Mouse (Mus musculus) liver, adult 2 months (tissue): Measurements from ENCODE around the gene Rims4. TPM values are rescaled to one million over a fixed set of nuclear protein-coding genes. Genes with fewer than 3 reads are reported as not detected.

ENCODE experiments used
- DNase-seq: peaks from one replicate; pipeline ENCODE4 v3.0.0-alpha.2; 2011; ENCODE audit warnings: low read depth, low spot score; ENCODE audit errors: extremely low read depth
- H3K27ac ChIP-seq: fragments of 200-500 bp; replicated peaks from 2 replicates; pipeline ENCODE4 v1.5.1; 2012; ENCODE audit warnings: low read depth, mild to moderate bottlenecking, control low read depth, inconsistent platforms, low read length; ENCODE audit not compliant: insufficient read depth
- H3K27me3 ChIP-seq: fragments of 200-500 bp; 2 replicates; pipeline ENCODE4 v1.6.1; 2012; ENCODE audit warnings: mild to moderate bottlenecking, moderate library complexity, low read length, inconsistent platforms; ENCODE audit not compliant: control insufficient read depth, insufficient read depth
- H3K36me3 ChIP-seq: fragments of 200-500 bp; 2 replicates; pipeline ENCODE4 v1.6.1; 2012; ENCODE audit warnings: low read length, inconsistent platforms; ENCODE audit not compliant: control insufficient read depth, insufficient read depth
- H3K4me1 ChIP-seq: fragments of 200-500 bp; 2 replicates; pipeline ENCODE4 v1.6.1; 2011; ENCODE audit warnings: low read length; ENCODE audit not compliant: control insufficient read depth, insufficient read depth
- H3K4me3 ChIP-seq: fragments of 200-500 bp; 2 replicates; pipeline ENCODE4 v1.5.1; 2011; ENCODE audit warnings: low read depth, mild to moderate bottlenecking, control low read depth, low read length, moderate library complexity; ENCODE audit not compliant: insufficient read depth
- H3K79me2 ChIP-seq: fragments of 200-500 bp; 2 replicates; pipeline ENCODE4 v1.6.1; 2012; ENCODE audit warnings: inconsistent platforms, mild to moderate bottlenecking, low read length, moderate library complexity; ENCODE audit not compliant: control insufficient read depth, insufficient read depth
- H3K9ac ChIP-seq: fragments of 200-500 bp; 2 replicates; pipeline ENCODE4 v1.6.1; 2012; ENCODE audit warnings: low read depth, mild to moderate bottlenecking, control low read depth, inconsistent platforms, low read length
- CTCF ChIP-seq: fragments of 200-500 bp; IDR thresholded peaks from 2 replicates; pipeline ENCODE4 v1.5.1; 2011; ENCODE audit warnings: low read depth, low read length, control low read depth
- POLR2A ChIP-seq: fragments of 200-500 bp; IDR thresholded peaks from 2 replicates; pipeline ENCODE4 v1.6.1; 2011; ENCODE audit warnings: low read length, control low read depth; ENCODE audit not compliant: insufficient read depth; ENCODE audit errors: extremely low read depth
- WGBS: fragments of 180-500 bp; shearing (Covaris S2); methylation state at CpG from one replicate; pipeline ENCODE4 v1.1.7; 2018; 5-methylcytosine and 5-hydroxymethylcytosine counted together
- polyA plus RNA-seq: library from polyadenylated mRNA; depleted of rRNA; stranded (reverse); fragments of >200 nt; gene quantifications from 2 replicates; pipeline ENCODE4 v1.2.3, GENCODE M21; 2012
- total RNA-seq: library from RNA; depleted of rRNA; stranded (reverse); fragments of >200 nt; gene quantifications from 2 replicates; pipeline ENCODE4 v1.2.3, GENCODE M21; 2014

Rims4 gene
- total and polyA plus RNA-seq, 2 experiments: 0.02 to 0.09 TPM

DNA sequence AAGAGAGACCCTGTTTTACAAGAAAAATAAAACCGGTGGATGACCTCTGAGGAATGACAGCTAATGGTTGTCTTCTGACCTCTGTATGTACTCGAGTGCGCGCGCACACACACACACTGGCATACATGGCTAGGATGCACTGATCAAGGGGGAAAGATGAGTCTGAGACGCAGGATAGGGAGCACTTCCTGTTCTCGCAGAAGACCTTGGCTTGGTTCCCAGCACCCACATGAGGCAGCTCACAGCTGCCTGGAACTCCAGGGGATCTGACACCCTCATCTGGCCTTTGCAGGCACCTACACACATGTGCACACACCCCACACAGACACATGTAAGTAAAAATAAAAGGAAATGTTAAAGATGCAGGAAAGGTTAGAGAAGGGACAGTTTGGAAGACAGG, 21.5 kb downstream of the Rims4 start:
- TF ChIP-seq POLR2A (no peak), CTCF (no peak)
- no peaks in the 10 kb centered on the region for H3K4me1 ChIP-seq
- whole genome bisulfite sequencing: 91% methylated on average over 7 of the region's 7 CpGs
- H3K4me3 ChIP-seq: no peak overlapping the region
- H3K27me3 ChIP-seq: no peaks in the 10 kb centered on the region
- H3K36me3 ChIP-seq: no peaks in the 10 kb centered on the region
- H3K9ac ChIP-seq: no peak overlapping the region
- no peak for DNase-seq
- H3K79me2 ChIP-seq: no peaks in the 10 kb centered on the region
- H3K27ac ChIP-seq: no peak overlapping the region

- Histone ChIP-seq H3K4me1 (no peaks in the 10 kb centered on the region), H3K4me3 (no peak overlapping the region), H3K9ac (no peak overlapping the region), H3K27me3 (no peaks in the 10 kb centered on the region), H3K36me3 (no peaks in the 10 kb centered on the region), H3K27ac (no peak overlapping the region), H3K79me2 (no peaks in the 10 kb centered on the region)
- no peak for TF ChIP-seq CTCF
- TF ChIP-seq POLR2A: no peak
- DNase-seq: no peak
- 76% methylated on average over 2 of the region's 2 CpGs for WGBS
Observed at GRCm38 (mm10) chr2:163895156-163895555, 23.3 kb downstream of the Rims4 start.

DNA sequence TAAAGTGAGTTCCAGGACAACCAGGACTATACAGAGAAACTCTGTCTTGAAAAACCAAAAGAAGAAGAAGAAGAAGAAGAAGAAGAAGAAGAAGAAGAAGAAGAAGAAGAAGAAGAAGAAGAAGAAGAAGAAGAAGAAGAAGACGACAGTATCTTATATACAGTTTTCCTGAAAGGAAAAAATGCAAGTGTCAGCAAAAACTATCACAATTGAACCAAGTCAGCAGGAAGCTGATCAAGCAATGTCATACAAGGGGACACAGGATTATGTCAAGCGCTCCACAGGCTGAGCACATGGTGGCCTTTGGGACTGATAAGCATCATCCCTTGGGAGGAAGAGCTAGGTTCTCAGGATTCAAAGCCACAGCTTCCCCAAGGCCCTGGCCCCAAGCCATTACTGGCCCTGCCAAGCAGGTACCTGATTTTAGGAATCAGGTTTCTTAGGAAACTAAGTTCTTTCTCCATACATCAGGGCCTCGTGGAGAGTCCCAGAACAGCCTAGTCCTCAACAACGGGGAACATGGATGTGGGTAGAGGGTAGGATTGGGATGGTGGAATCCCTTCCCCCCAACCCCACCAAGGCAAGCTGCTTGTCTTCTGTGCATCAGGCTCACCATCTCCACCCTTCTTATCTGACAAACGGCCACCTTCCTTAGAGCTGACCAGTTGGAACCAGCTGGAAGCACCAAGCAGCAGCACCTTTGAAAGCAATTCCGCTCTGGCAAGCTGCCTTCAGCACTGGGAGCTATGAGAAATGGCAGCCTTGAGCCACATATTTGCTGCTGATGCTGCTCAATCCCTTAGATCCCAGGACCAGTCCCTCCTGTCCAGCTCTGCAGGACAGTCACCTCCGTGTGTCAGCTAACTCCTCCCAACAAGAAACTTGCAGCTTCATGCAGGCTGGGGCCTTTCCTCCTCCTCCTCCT, 24.8 kb downstream of the Rims4 start:
- no peak for DNase-seq
- H3K9ac ChIP-seq: no peak overlapping the region
- H3K79me2 ChIP-seq: no peaks in the 10 kb centered on the region
- no peak overlapping the region for H3K27ac ChIP-seq
- H3K4me3 ChIP-seq: no peak overlapping the region
- TF ChIP-seq CTCF (no peak), POLR2A (no peak)
- H3K4me1 ChIP-seq: no peaks in the 10 kb centered on the region
- 82% methylated on average over 7 of the region's 7 CpGs for WGBS
- no peaks in the 10 kb centered on the region for H3K27me3 ChIP-seq
- H3K36me3 ChIP-seq: no peaks in the 10 kb centered on the region

GRCm38 (mm10) chr2:163891271-163891670, 27.2 kb downstream of the Rims4 start:
- H3K9ac ChIP-seq: no peak overlapping the region
- no peaks in the 10 kb centered on the region for H3K27me3 ChIP-seq
- no peaks in the 10 kb centered on the region for H3K4me1 ChIP-seq
- no peaks in the 10 kb centered on the region for H3K36me3 ChIP-seq
- TF ChIP-seq POLR2A (no peak), CTCF (no peak)
- DNase-seq: no peak
- no peaks in the 10 kb centered on the region for H3K79me2 ChIP-seq
- no peak overlapping the region for H3K4me3 ChIP-seq
- H3K27ac ChIP-seq: no peak overlapping the region
- 92% methylated on average over 11 of the region's 11 CpGs for WGBS

- WGBS: 81% methylated on average over 11 of the region's 11 CpGs
Observed at GRCm38 (mm10) chr2:163890586-163890985, 27.9 kb downstream of the Rims4 start.

DNA sequence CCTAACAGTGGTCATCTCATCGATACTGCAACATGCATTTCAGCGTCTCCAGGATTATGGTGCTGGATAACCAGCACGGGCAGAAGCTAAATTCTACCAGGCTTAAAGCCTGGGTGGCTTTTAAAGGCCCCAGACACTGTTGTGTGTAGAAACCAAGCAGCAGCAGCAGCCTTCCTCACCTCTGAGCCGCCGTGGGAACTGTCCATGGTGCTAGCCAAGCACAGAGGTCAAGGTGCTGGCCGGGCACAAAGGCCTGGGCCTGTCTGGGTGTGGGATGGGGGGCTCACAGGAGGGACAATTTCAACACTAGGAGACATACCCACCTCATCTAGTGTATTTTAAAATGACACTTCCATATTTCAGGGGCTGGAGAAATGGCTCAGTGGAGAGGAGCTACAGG, 29.1 kb downstream of the Rims4 start:
- no peaks in the 10 kb centered on the region for H3K79me2 ChIP-seq
- H3K4me3 ChIP-seq: no peak overlapping the region
- peaks cover 2% of the 10 kb centered on the region for H3K4me1 ChIP-seq
- no peaks in the 10 kb centered on the region for H3K27me3 ChIP-seq
- no peak for DNase-seq
- H3K9ac ChIP-seq: no peak overlapping the region
- H3K27ac ChIP-seq: no peak overlapping the region
- H3K36me3 ChIP-seq: no peaks in the 10 kb centered on the region
- 35% methylated on average over 6 of the region's 6 CpGs for WGBS
- TF ChIP-seq CTCF: no peak
- no peak for TF ChIP-seq POLR2A

More at GRCm38 (mm10) chr2:163890586-163890985, 27.9 kb downstream of the Rims4 start:
- Histone ChIP-seq H3K27ac (no peak overlapping the region), H3K27me3 (no peaks in the 10 kb centered on the region), H3K4me1 (no peaks in the 10 kb centered on the region), H3K4me3 (no peak overlapping the region), H3K79me2 (no peaks in the 10 kb centered on the region), H3K9ac (no peak overlapping the region), H3K36me3 (no peaks in the 10 kb centered on the region)
- no peak for DNase-seq
- TF ChIP-seq CTCF (no peak), POLR2A (no peak)
